Mouse (Mus musculus) C2C12 (cell line): ENCODE measurements around the gene Gm17606. TPM values are rescaled to one million over a fixed set of nuclear protein-coding genes. Genes with fewer than 3 reads are reported as not detected.

ENCODE experiments used
- H3K27me3 ChIP-seq: one replicate; pipeline ENCODE4 v1.6.1; 2011; ENCODE audit not compliant: control insufficient read depth, insufficient read depth, insufficient read length
- H3K36me3 ChIP-seq: one replicate; pipeline ENCODE4 v1.6.1; 2011; ENCODE audit not compliant: control insufficient read depth, insufficient read depth
- H3K4me3 ChIP-seq: one replicate; pipeline ENCODE4 v1.5.1; 2011; ENCODE audit warnings: mild to moderate bottlenecking, control low read depth; ENCODE audit not compliant: poor library complexity, insufficient read depth, severe bottlenecking
- H3K79me2 ChIP-seq: one replicate; pipeline ENCODE4 v1.6.1; 2011; ENCODE audit not compliant: control insufficient read depth, insufficient read depth
- H3K79me3 ChIP-seq: one replicate; pipeline ENCODE4 v1.6.1; 2011; ENCODE audit warnings: low read depth, control low read depth
- H3ac ChIP-seq: one replicate; pipeline ENCODE3; 2011; ENCODE audit warnings: low read depth; ENCODE audit not compliant: control insufficient read depth, insufficient read length
- CEBPB ChIP-seq: IDR thresholded peaks from one replicate; pipeline ENCODE4 v1.6.1; 2011; ENCODE audit warnings: low read depth, mild to moderate bottlenecking, control low read depth, moderate library complexity
- CTCF ChIP-seq: IDR thresholded peaks from one replicate; pipeline ENCODE4 v1.5.1; 2011; ENCODE audit not compliant: control insufficient read depth, insufficient read depth, insufficient read length
- FOSL1 ChIP-seq: IDR thresholded peaks from one replicate; pipeline ENCODE4 v1.8.0; 2011; ENCODE audit warnings: mild to moderate bottlenecking, low read length; ENCODE audit not compliant: poor library complexity, insufficient read depth, severe bottlenecking
- MAX ChIP-seq: IDR thresholded peaks from one replicate; pipeline ENCODE4 v1.6.1; 2011; ENCODE audit warnings: mild to moderate bottlenecking, control low read depth
- MYOD1 ChIP-seq: IDR thresholded peaks from one replicate; pipeline ENCODE4 v1.6.1; 2011; ENCODE audit warnings: low read depth; ENCODE audit not compliant: control insufficient read depth, insufficient read length
- MYOG ChIP-seq: IDR thresholded peaks from one replicate; pipeline ENCODE4 v1.6.1; 2011; ENCODE audit not compliant: control insufficient read depth, insufficient read length; ENCODE audit errors: extremely low read depth
- USF1 ChIP-seq: IDR thresholded peaks from one replicate; pipeline ENCODE4 v1.6.1; 2011; ENCODE audit warnings: low read depth, mild to moderate bottlenecking, control low read depth, moderate library complexity
- polyA plus RNA-seq: library from polyadenylated mRNA; unstranded; fragments of >200 nt; fragmentation: generic; extraction: Trizol; gene quantifications from one replicate; pipeline ENCODE4 v1.2.1, GENCODE M21; 2012; ENCODE audit warnings: missing spikeins

The Gm17606 gene
- polyA plus RNA-seq, 1 experiment = not detected

DNA sequence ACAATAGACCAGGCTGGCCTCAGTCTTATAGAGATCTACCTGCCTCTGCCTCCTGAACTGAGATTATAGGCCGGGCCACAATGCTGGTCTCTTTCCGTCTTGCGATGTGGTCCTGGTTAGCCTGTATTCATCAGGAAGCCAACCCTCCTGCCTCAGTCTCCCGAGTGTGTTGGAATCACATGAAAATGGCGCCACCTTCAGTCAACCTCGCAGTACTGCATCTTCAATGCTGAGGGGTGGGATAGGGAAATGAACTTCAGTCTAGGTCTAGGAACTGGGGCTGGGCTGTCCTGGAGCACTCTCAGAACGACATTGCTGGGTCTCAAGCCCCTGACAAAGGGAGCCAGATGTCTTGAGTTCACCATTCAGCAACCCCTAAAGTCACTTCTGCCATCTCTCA lies 43.7 kb upstream of the Gm17606 start:
- no peak for TF ChIP-seq CTCF
- no peak for TF ChIP-seq MYOG
- no peak for TF ChIP-seq FOSL1
- Histone ChIP-seq H3ac (no peak overlapping the region), H3K36me3 (peaks cover 3% of the 10 kb centered on the region), H3K79me2 (no peaks in the 10 kb centered on the region), H3K4me3 (no peak overlapping the region), H3K79me3 (no peaks in the 10 kb centered on the region), H3K27me3 (no peaks in the 10 kb centered on the region)

- Histone ChIP-seq H3K27me3 (no peaks in the 10 kb centered on the region), H3ac (no peak overlapping the region), H3K79me3 (no peaks in the 10 kb centered on the region), H3K79me2 (no peaks in the 10 kb centered on the region), H3K4me3 (no peak overlapping the region), H3K36me3 (peaks cover 3% of the 10 kb centered on the region)
- no peak for TF ChIP-seq MYOD1
- TF ChIP-seq USF1 = no peak
- TF ChIP-seq MYOG = no peak
Measured at GRCm38 (mm10) chr14:54601601-54602000, 39.2 kb upstream of the Gm17606 start.

DNA sequence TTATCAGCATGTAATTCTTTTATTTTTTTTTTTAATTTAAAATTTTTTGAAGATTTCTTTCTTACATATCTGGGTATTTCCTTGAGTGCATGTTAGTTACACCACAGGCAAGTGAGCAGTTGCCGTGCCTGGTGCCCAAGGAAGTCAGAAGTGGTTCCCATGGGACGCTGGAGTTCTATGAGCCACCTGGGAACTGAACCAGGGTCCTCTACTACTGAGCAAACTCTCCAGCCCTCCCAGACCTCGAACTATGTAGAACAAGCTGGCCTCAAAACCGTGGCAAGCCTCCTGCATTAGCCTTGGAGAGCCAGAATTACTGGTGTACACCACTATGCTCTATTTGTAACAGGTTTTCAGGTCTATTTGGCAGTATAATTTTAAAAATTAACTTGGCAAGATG lies 38.1 kb upstream of the Gm17606 start:
- no peaks in the 10 kb centered on the region for H3K27me3 ChIP-seq
- no peak overlapping the region for H3ac ChIP-seq
- TF ChIP-seq MYOG = no peak
- TF ChIP-seq CTCF = no peak
- TF ChIP-seq FOSL1 = no peak
- no peak for TF ChIP-seq CEBPB
- no peak for TF ChIP-seq USF1
- TF ChIP-seq MAX = no peak
- no peak for TF ChIP-seq MYOD1
- H3K4me3 ChIP-seq = peak overlapping the region; percentile 38
- peaks cover 3% of the 10 kb centered on the region for H3K36me3 ChIP-seq
- no peaks in the 10 kb centered on the region for H3K79me2 ChIP-seq
- H3K79me3 ChIP-seq = no peaks in the 10 kb centered on the region

GRCm38 (mm10) chr14:54603038-54603654 lies 37.6 kb upstream of the Gm17606 start:
- Histone ChIP-seq H3K79me3 (no peaks in the 10 kb centered on the region), H3K79me2 (no peaks in the 10 kb centered on the region), H3K4me3 (peak overlapping the region; percentile 38), H3K36me3 (peaks cover 3% of the 10 kb centered on the region), H3ac (peak overlapping the region; percentile 81), H3K27me3 (no peaks in the 10 kb centered on the region)
- no peak for TF ChIP-seq MAX
- TF ChIP-seq FOSL1 = no peak
- TF ChIP-seq USF1 = peak; percentile 3
- no peak for TF ChIP-seq CEBPB
- TF ChIP-seq MYOD1 = no peak
- TF ChIP-seq MYOG = no peak
- no peak for TF ChIP-seq CTCF

GRCm38 (mm10) chr14:54603686-54604085 lies 37.1 kb upstream of the Gm17606 start:
- peaks cover 3% of the 10 kb centered on the region for H3K36me3 ChIP-seq
- no peaks in the 10 kb centered on the region for H3K79me2 ChIP-seq
- H3K4me3 ChIP-seq = no peak overlapping the region
- H3K27me3 ChIP-seq = no peaks in the 10 kb centered on the region
- TF ChIP-seq MYOD1 (no peak), MAX (no peak)
- H3ac ChIP-seq = no peak overlapping the region
- H3K79me3 ChIP-seq = no peaks in the 10 kb centered on the region

DNA sequence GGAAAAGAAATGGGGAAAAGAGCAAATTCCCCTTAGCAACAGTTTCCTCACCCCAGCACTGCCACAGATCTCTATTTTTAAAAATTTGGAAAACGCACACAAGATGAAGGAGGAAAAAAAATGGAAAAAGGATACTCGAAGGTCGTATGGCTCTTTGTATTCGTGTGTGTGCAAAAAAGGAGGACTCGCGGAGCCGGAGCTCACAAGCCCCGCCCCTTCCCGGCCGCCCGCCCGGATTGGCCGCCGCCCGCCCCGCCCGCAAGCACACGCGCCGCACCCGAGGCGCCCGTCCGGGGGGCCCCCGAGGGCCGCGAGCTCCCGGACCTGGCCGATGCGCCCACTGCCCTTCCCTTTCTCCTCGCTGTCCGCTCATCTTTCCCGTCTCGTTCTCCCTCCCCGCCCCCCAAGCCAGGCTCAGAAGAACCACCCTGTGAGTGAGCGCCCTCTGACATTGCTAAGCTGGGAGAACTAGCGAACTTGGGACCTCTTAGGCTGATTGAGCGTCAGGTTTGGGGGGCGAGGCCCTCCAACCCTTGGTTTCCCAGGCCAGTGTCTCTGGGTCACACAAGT lies 34.9 kb upstream of the Gm17606 start, which contains the start of gene 4931414P19Rik:
Gene 4931414P19Rik (minus strand): TSS at position 242 of the 570 bp plus-strand sequence.
- Histone ChIP-seq H3K79me3 (no peaks in the 10 kb centered on the region), H3K36me3 (peaks cover 10% of the 10 kb centered on the region), H3K79me2 (no peaks in the 10 kb centered on the region), H3K27me3 (no peaks in the 10 kb centered on the region), H3ac (peak within 1 kb of the TSS; percentile 43), H3K4me3 (peak within 1 kb of the TSS; percentile 31)
- TF ChIP-seq MAX (no peak), USF1 (no peak), MYOD1 (no peak), CEBPB (no peak), MYOG (no peak), FOSL1 (no peak), CTCF (no peak)
